Mouse (Mus musculus): ENCODE measurements around the gene Med24.
"Not testable (repeated sequence)": the region's sequence is repeated elsewhere in the genome, so short reads cannot be mapped to it uniquely, and the experiment has no call there.

Med24 gene

DNA sequence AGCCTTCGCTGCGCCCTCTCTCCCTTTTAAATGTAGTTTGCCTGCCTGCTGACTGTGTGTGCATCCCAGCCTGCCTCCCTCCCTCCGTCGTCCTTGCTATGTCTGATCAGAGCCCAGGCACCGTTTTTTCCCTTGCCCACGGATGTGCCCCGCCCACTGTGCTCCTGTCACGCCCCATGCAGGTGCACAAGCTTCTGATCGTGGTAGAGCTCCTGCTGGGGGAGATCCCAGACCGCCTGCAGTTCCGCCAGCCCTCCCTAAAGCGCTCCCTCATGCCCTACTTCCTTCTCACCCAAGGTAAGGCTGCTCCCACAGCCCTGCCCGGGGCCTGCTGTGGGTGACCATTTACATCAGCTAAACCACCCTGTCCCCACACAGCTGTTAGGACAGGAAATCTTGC, 36.0 kb downstream of the Med24 start:
- no peak for DNase-seq (ENCODE audit: low spot score in 2 of 2)

DNA sequence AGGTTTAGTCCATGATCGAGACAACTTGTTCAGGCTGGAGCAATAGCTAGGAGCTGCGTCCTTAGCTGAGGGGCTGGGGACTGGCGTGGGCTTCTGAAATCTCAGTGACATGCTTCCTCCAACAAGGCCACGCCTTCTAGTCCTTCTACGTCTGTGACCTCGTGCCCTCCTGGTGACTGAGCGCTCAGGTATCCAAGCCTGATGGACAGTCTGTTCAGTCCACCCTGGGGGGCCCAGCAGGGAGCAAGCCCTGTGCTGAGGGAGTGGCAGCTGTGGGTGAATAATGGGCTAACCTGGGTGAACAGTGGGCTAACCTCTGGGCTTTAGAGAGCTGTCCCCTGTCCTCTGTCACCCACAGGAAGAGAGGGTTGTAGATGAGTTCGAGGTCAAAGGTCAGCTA, 41.2 kb downstream of the Med24 start:
- no peak for DNase-seq (ENCODE audit: low spot score in 2 of 2)

GRCm38 (mm10) chr11:98686976-98687375, 42.3 kb downstream of the Med24 start:
- DNase-seq (ENCODE audit: low spot score in 2 of 2): no peak

- DNase-seq (ENCODE audit: low spot score in 2 of 2): no peak
Observed at GRCm38 (mm10) chr11:98685642-98686041, 43.6 kb downstream of the Med24 start.

GRCm38 (mm10) chr11:98682811-98683210, 46.4 kb downstream of the Med24 start:
- DNase-seq (ENCODE audit: low spot score in 2 of 2): no peak

DNA sequence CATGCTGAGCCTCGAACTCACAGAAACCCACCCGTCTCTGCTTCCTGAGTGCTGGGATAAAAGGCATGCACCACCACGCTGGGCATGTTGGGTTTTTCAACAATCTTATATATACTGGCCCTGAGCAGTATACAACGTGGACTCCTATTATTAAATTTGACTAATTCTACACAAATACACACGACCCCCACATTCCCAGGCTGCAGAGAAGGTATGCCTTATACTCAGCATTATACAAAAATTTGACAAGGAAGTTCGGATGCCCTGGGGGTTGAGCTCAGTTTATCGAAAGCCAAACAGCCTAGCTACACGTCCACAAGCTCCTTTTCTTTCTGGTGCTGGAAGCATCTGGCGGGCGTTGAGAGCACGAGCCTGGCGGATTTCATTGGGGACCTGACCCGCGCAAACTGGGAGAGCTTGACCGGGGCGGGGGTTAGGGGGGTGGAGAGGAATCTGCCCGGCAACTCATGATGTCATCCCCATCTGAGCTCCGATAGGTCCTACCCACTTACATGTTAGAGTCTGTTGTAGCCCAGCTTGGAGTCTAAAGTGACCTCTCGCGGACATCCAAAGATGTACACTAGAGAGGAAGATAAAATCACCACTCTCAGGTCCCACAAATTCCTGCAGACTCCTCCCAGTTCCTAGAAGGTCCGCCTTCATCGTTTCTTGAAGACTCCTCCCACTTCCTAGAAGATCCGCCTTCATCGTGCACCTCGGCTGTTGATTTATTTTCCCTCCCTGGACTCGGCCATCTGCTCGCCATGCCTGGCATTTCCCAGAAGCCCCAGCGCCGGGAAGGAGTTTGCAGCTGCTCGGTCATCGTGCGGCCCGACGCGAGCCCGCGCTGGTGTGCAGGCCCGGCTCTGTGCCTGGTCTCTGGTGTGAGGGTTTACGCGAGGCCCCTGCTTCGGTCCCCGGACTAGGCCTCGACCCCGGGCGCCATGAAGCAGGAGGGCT, 47.2 kb downstream of the Med24 start, which contains the start of gene Psmd3:
Psmd3 (plus strand) TSS at position 769 of the 960 bp plus-strand sequence.
- peak; percentile 94 to 95 for DNase-seq (ENCODE audit: low spot score in 2 of 2)

DNA sequence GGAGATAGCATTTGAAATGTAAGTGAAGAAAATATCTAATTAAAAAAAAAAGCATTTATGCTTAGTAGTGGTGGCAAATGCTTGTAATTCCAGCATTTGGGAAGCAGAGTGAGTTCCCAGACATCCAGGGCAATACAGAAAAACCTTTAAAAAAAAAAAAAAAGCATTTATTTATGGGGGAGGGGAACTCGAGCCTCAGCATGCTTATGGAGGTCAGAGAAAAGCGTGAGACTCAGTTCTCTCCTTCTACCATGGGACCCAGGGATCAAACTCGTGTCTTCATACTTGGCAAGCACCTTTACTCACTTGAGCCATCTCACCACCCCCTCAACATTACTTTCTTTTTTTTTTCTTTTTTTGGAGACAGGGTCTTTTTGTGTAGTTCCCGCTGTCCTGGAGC, 48.0 kb downstream of the Med24 start:
- no peak for DNase-seq (ENCODE audit: low spot score in 2 of 2)

- DNase-seq (ENCODE audit: low spot score in 2 of 2): not testable (repeated sequence)
Observed at GRCm38 (mm10) chr11:98680595-98680994, 48.6 kb downstream of the Med24 start.

GRCm38 (mm10) chr11:98680023-98680422, 49.2 kb downstream of the Med24 start:
- no peak for DNase-seq (ENCODE audit: low spot score in 2 of 2)

GRCm38 (mm10) chr11:98675829-98676363, 53.3 kb downstream of the Med24 start:
- DNase-seq (ENCODE audit: low spot score in 2 of 2): no peak

GRCm38 (mm10) chr11:98673136-98673535, 56.1 kb downstream of the Med24 start:
- peak in 1 of 2 experiments; percentile 37 for DNase-seq (ENCODE audit: low spot score in 2 of 2)

GRCm38 (mm10) chr11:98672482-98672881, 56.8 kb downstream of the Med24 start:
- DNase-seq (ENCODE audit: low spot score in 2 of 2): no peak

DNA sequence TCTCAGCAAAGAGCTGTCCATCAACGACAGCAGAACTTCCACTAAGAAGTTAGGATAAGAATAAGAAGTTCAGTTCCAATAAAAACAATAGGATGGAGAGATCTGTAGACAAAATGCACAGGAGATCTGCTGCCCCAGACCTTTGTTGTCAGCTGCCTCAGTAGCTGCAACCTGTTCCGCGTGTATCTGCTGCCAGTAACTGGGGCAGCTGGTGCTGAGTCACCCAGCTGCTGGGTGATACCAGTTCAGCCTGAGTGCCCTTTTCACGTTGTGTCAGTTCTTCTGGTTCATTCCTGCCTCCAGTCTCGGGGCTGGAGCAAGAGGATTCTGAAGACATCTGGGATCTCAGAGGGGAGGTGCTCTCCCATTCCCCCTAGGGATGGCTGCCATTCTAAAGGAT, 57.4 kb downstream of the Med24 start:
- no peak for DNase-seq (ENCODE audit: low spot score in 2 of 2)

GRCm38 (mm10) chr11:98671284-98671815, 57.9 kb downstream of the Med24 start:
- no peak for DNase-seq (ENCODE audit: low spot score in 2 of 2)

DNA sequence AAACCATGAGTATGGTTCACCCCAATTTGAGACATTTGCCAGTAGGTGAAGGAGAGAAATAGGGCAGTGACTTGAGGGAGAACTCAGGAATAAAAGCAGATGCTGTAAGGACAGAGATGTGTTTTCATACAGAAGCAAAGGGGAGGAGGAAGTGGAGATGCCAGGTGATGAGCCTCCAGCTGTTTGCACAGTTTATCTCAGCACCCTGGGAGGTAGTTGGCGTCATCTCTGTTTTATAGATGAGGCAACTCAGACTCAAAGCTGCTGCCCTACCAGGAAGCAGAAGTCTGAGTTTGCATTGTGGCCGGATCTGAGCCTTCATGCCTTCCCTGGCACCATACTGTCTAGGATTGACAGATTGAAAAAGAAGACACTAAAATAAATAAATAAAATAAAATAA, 60.3 kb downstream of the Med24 start:
- DNase-seq (ENCODE audit: low spot score in 2 of 2): no peak

GRCm38 (mm10) chr11:98664091-98664490, 65.1 kb downstream of the Med24 start, which contains the start of gene Gsdma:
Gene Gsdma (plus strand): TSS chr11:98664351.
- DNase-seq (ENCODE audit: low spot score in 2 of 2): no peak

DNA sequence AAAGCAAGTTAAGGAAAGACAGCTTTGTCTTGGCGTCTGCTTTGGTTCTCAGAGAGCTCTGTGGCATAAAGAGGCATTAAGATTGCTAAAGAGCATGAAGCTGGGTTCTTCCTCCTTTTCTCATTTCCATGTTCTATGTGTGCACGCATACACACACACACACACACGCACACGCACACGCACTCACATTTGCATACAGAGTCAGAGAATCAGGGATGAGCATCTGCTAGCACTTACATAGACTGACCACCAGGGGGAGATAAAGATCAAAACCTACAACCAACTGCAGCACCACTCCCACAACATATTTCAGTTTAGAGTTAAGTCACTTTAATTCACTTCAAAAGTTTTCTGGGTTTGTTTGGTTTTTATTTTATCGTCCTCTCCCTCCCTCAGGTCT, 68.7 kb downstream of the Med24 start:
- no peak for DNase-seq (ENCODE audit: low spot score in 2 of 2)

GRCm38 (mm10) chr11:98655076-98655475, 74.2 kb downstream of the Med24 start:
- not testable (repeated sequence) for DNase-seq (ENCODE audit: low spot score in 2 of 2)

Data from urinary bladder, postnatal 4 days (tissue).